Mouse (Mus musculus) midbrain, embryonic 10.5 days (tissue): ENCODE results near the gene Trim12a. TPM values are rescaled to one million over a fixed set of nuclear protein-coding genes. Genes with fewer than 3 reads are reported as not detected.
"Not testable (repeated sequence)": the region's sequence is repeated elsewhere in the genome, so short reads cannot be mapped to it uniquely, and the experiment has no call there.

Experiments
- DNase-seq: peaks from one replicate; pipeline ENCODE4 v3.0.0-alpha.2; 2017; ENCODE audit warnings: low spot score
- H3K27ac ChIP-seq: fragments of 300-500 bp; sonication (generic); replicated peaks from 2 replicates; pipeline ENCODE4 v1.5.1; 2016; ENCODE audit warnings: mild to moderate bottlenecking
- H3K27me3 ChIP-seq: fragments of 300-500 bp; sonication (generic); 2 replicates; pipeline ENCODE4 v1.6.1; 2016; ENCODE audit warnings: low read depth, mild to moderate bottlenecking; ENCODE audit not compliant: poor library complexity, severe bottlenecking
- H3K36me3 ChIP-seq: fragments of 300-500 bp; sonication (generic); 2 replicates; pipeline ENCODE4 v1.6.1; 2016; ENCODE audit warnings: mild to moderate bottlenecking, moderate library complexity
- H3K4me1 ChIP-seq: fragments of 300-500 bp; sonication (generic); 2 replicates; pipeline ENCODE4 v1.6.1; 2016
- H3K4me3 ChIP-seq: fragments of 300-500 bp; sonication (generic); 2 replicates; pipeline ENCODE4 v1.5.1; 2016; ENCODE audit warnings: mild to moderate bottlenecking, moderate library complexity
- H3K9me3 ChIP-seq: fragments of 300-500 bp; sonication (generic); replicated peaks from 2 replicates; pipeline ENCODE4 v1.6.1; 2016; ENCODE audit warnings: mild to moderate bottlenecking
- WGBS: fragments of 180-500 bp; shearing (Covaris S2); methylation state at CpG from one replicate; pipeline ENCODE4 v1.1.7; 2016; 5-methylcytosine and 5-hydroxymethylcytosine counted together
- polyA plus RNA-seq: library from polyadenylated mRNA; unstranded; fragments of >200 nt; fragmentation: Nextera tagmentation; extraction: Ambion mirVana; gene quantifications from 2 replicates; pipeline ENCODE4 v1.2.1, GENCODE M21; 2016

Trim12a gene
- polyA plus RNA-seq, result 1.2 and 1.8 TPM in 2 replicates

GRCm38 (mm10) chr7:104315369-104316080, at the start of gene Trim12a:
Gene Trim12a (minus strand): TSS chr7:104315466.
- 29% methylated on average over 4 of the region's 4 CpGs for WGBS
- not testable (repeated sequence) for H3K27ac ChIP-seq, H3K36me3 ChIP-seq, H3K9me3 ChIP-seq, H3K4me1 ChIP-seq, H3K27me3 ChIP-seq, DNase-seq
- H3K4me3 ChIP-seq, result peak within 1 kb of the TSS; percentile 35

DNA sequence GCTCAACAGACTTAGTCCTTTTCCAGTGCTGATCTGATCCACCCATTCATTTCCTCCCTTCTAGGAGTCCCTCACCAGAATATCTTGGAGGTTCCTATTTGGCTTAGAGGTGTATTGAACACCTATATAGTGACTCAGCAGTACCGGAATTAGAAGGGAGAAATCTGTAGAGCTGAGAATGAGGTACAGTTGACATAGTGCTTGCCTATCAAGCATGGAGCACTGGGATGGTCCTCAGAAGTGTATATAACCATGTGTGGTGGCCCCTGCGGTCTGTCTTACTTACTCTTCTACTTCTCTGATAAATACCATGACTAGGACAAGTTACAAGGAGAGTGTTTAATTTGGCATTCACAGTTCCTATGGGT, 38.3 kb upstream of the Trim12a start:
- peak overlapping the region; percentile 47; the same call in 1 of the 2 replicates for H3K4me3 ChIP-seq

DNA sequence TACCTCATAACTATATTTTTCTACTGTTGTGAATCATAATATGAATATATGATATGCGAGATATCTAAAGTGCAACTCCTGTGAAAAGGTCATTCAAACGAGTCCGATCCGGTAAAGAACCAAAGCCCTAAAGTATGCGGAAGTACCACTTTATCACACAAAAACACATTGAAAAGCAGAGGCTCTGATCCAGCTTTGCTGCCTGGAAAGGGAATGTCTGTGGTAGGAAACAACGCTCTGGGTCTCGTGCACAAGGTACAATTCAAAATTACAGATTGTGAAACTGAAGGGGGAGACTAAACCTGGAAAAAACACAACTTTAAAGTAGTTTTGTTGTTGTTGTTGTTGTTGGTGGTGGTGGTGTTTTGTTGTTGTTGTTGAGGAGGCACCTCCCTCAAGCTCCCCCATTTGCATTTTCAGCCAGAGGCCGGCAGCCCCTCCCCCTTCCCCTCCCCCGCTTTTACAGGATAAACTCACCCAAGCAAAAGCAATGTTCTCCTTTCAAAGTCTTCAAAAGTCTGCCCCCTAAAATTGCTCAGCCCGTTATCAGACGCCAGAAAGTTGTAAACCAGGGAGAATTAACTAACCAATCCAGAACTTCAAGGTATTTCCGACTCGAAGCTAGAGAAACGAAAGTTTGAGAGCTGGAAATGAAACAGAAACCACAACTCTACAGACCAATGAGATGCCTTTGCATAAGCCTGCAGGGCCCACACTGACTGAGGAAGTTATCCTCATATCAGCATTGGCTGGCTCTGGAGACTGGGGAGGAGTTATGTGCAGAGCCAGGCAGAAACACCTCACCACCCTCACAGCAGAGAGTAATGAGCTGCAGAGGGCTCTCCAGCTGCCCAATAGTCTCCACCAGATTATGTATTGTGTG, 37.7 kb upstream of the Trim12a start, which contains the start of gene Trim12c:
Gene Trim12c (minus strand): TSS at position 646 of the 883 bp plus-strand sequence.
- no peaks in the 10 kb centered on the region for H3K36me3 ChIP-seq
- peaks cover 10% of the 10 kb centered on the region; the same call in 1 of the 2 replicates for H3K4me1 ChIP-seq
- H3K27me3 ChIP-seq, result no peaks in the 10 kb centered on the region
- no peaks in the 10 kb centered on the region for H3K9me3 ChIP-seq
- WGBS, result 8% methylated on average over 14 of the region's 14 CpGs
- peak; percentile 48 for DNase-seq
- peak within 1 kb of the TSS; percentile 55; the same call in 1 of the 2 replicates for H3K27ac ChIP-seq
- H3K4me3 ChIP-seq, result peak within 1 kb of the TSS; percentile 47

More for the DNA sequence above, 38.3 kb upstream of the Trim12a start:
- Histone ChIP-seq H3K27ac (no peak overlapping the region), H3K9me3 (no peaks in the 10 kb centered on the region), H3K27me3 (no peaks in the 10 kb centered on the region), H3K36me3 (no peaks in the 10 kb centered on the region), H3K4me1 (peaks cover 10% of the 10 kb centered on the region; the same call in 1 of the 2 replicates)
- no peak for DNase-seq
- WGBS, result 74% methylated on average over 2 of the region's 2 CpGs

- H3K4me3 ChIP-seq, H3K9me3 ChIP-seq: not testable (repeated sequence)
- 88% methylated on average over 4 of the region's 4 CpGs for WGBS
Measured at GRCm38 (mm10) chr7:104348043-104348442, 32.8 kb upstream of the Trim12a start.

DNA sequence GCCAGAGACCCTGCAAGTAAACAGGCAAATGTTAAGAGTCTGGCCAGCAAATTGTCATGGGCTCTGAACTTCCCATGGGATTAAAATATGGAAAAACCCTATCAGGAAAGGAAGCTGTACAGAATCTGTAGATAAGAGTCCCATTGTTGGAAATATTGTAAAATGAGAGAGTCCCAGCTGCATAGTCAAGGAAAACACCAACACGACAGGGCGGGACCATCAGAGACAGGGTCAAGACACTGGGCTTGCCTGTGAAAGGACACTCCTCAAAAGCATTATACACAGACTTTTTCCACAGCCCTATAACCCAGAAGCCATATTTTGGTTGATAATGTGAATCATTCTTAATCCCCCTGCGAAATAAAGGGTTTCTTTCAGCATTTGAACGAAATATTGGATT, 25.5 kb upstream of the Trim12a start:
- H3K4me1 ChIP-seq, H3K4me3 ChIP-seq, H3K27me3 ChIP-seq, H3K27ac ChIP-seq, H3K36me3 ChIP-seq, H3K9me3 ChIP-seq, DNase-seq: not testable (repeated sequence)
- WGBS, result 89% methylated on average over 4 of the region's 4 CpGs

More at GRCm38 (mm10) chr7:104348043-104348442, 32.8 kb upstream of the Trim12a start:
- not testable (repeated sequence) for DNase-seq, H3K4me1 ChIP-seq, H3K27me3 ChIP-seq, H3K36me3 ChIP-seq, H3K27ac ChIP-seq

- H3K9me3 ChIP-seq, H3K36me3 ChIP-seq, H3K4me3 ChIP-seq, H3K4me1 ChIP-seq, H3K27me3 ChIP-seq, DNase-seq, H3K27ac ChIP-seq: not testable (repeated sequence)
- 93% methylated on average over 3 of the region's 3 CpGs for whole genome bisulfite sequencing
Measured at GRCm38 (mm10) chr7:104335547-104335946, 20.3 kb upstream of the Trim12a start.

- not testable (repeated sequence) for H3K4me1 ChIP-seq, H3K4me3 ChIP-seq, H3K9me3 ChIP-seq, DNase-seq, H3K27me3 ChIP-seq, H3K36me3 ChIP-seq, H3K27ac ChIP-seq
- 94% methylated on average over 2 of the region's 2 CpGs for WGBS
Measured at GRCm38 (mm10) chr7:104329171-104329570, 13.9 kb upstream of the Trim12a start, which contains the start of gene Trim34b. Gene Trim34b (plus strand): TSS chr7:104329471.

GRCm38 (mm10) chr7:104322028-104322427, 6.8 kb upstream of the Trim12a start:
- 92% methylated on average over 9 of the region's 9 CpGs for WGBS

GRCm38 (mm10) chr7:104314796-104315353, 391 bp downstream of the Trim12a start:
- DNase-seq, result no peak
- Histone ChIP-seq H3K4me1 (no peaks in the 10 kb centered on the region), H3K4me3 (peak overlapping the region; percentile 35), H3K9me3 (no peaks in the 10 kb centered on the region), H3K36me3 (no peaks in the 10 kb centered on the region), H3K27ac (no peak overlapping the region), H3K27me3 (no peaks in the 10 kb centered on the region)
- WGBS, result 18% methylated on average over 15 of the region's 15 CpGs

More at GRCm38 (mm10) chr7:104322028-104322427, 6.8 kb upstream of the Trim12a start:
- no peak for DNase-seq
- H3K36me3 ChIP-seq, result no peaks in the 10 kb centered on the region
- H3K27ac ChIP-seq, result no peak overlapping the region
- no peak overlapping the region for H3K4me3 ChIP-seq
- no peaks in the 10 kb centered on the region for H3K9me3 ChIP-seq
- no peaks in the 10 kb centered on the region for H3K27me3 ChIP-seq
- no peaks in the 10 kb centered on the region for H3K4me1 ChIP-seq

DNA sequence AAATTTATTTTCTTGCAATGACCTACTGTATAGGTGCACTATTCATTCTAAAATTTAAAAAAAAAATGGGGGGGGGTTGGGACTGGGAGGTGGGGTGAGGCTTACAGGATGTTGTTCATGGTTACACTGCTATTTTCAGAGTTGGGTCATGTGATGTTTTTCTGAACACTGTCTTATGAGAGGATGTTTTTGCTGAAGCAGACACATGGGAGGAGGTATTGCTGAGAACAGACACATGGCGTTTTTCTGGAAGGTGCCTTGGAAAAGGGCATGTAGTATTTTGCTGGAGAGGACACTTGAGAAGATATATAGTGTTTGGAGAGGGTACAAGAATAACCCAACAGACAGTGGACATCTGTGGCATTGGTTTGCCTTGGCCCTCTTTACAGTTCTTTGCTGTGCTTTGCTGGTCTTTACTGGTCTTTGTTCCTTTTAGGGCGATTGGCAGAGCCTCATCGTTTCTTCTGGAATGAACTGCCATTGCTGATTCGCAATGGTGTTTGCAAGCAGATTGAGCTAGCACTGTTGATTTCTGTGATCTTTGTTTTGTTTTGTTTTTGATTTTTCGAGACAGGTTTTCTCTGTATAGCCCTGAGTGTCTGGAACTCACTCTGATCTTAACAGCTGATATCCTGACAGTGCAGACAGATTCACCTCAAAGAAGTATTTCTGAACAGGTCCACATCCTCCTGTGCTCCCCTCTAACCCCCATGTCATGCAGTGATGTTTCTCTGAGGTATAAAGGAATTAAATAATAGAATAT, 23.4 kb downstream of the Trim12a start:
- no peak overlapping the region for H3K4me3 ChIP-seq
- no peaks in the 10 kb centered on the region for H3K36me3 ChIP-seq
- H3K27ac ChIP-seq, result no peak overlapping the region
- no peaks in the 10 kb centered on the region for H3K9me3 ChIP-seq
- no peaks in the 10 kb centered on the region for H3K4me1 ChIP-seq
- H3K27me3 ChIP-seq, result no peaks in the 10 kb centered on the region
- 89% methylated on average over 5 of the region's 5 CpGs for WGBS
- no peak for DNase-seq

GRCm38 (mm10) chr7:104290641-104291040, 24.6 kb downstream of the Trim12a start:
- no peaks in the 10 kb centered on the region for H3K36me3 ChIP-seq
- H3K9me3 ChIP-seq, result no peaks in the 10 kb centered on the region
- whole genome bisulfite sequencing, result 93% methylated on average over 1 of the region's 1 CpGs
- H3K27ac ChIP-seq, result no peak overlapping the region
- H3K4me3 ChIP-seq, result no peak overlapping the region
- DNase-seq, result no peak
- no peaks in the 10 kb centered on the region for H3K4me1 ChIP-seq
- H3K27me3 ChIP-seq, result no peaks in the 10 kb centered on the region
